Mouse (Mus musculus): ENCODE measurements around the gene Theg. TPM values are rescaled to one million over a fixed set of nuclear protein-coding genes. Genes with fewer than 3 reads are reported as not detected.

Theg gene
- polyA plus RNA-seq, 1 experiment = 0.18 TPM

DNA sequence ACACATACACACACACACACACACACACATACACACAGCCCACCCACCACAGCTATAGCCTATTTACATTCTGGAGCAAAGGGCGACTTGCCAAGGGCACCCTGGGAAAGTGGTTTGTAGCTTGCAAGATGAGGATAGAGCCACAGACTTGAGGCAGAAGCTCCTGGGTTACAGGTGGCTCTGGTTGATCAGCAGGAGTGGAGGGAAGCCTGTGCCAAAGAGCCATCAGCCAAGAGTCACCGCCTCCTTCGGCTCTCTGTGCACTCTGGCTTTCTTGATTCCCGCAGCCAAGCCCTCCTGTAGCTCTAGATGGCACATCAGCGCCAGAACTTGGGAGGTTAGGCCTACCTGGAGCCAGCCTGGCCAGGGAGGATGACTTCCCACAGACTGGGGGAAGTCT lies 24.2 kb upstream of the Theg start:
- H3K36me3 ChIP-seq (ENCODE audit: control insufficient read depth, insufficient read depth, low read length) = no peaks in the 10 kb centered on the region
- no peak for DNase-seq (ENCODE audit: low read depth in 1 of 2, low spot score in 2 of 2)
- no peak for TF ChIP-seq CTCF (IDR thresholded peaks at IDR 0.05; ENCODE audit: extremely low read depth, insufficient read depth, insufficient read length, insufficient replicate concordance)
- no peak for TF ChIP-seq POLR2A (IDR thresholded peaks at IDR 0.05; ENCODE audit: low read depth, low read length)
- no peak overlapping the region for H3K27ac ChIP-seq (ENCODE audit: insufficient read depth, low read length)
- H3K4me3 ChIP-seq (ENCODE audit: extremely low read depth, insufficient read depth, insufficient read length) = no peak overlapping the region
- H3K27me3 ChIP-seq (ENCODE audit: control insufficient read depth, insufficient read depth, low read length) = peaks cover 14% of the 10 kb centered on the region
- H3K4me1 ChIP-seq (ENCODE audit: control insufficient read depth, insufficient read depth, insufficient read length) = peaks cover 8% of the 10 kb centered on the region
- WGBS = 57% methylated on average over 5 of the region's 5 CpGs

DNA sequence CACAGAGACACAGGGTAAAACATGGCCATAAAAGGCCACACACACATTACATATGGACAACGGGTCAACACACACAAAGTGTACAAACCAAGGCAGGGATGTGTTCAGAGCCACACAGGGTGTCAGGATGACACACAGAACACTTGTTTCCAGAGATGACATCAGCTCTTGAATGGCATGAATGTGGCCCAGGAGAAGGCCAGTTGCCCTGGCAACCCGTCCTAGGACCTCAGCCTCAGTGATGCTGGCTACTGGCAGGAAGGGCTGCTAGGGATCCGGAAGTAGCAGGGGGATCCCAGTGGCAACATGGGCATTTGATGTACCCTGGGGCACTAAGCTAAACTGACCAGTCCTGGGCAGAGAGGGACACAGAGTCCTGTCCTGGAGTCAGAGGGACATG lies 22.1 kb upstream of the Theg start:
- Histone ChIP-seq H3K36me3 (ENCODE audit: control insufficient read depth, insufficient read depth, low read length) (no peaks in the 10 kb centered on the region), H3K4me1 (ENCODE audit: control insufficient read depth, insufficient read depth, insufficient read length) (peaks cover 8% of the 10 kb centered on the region), H3K4me3 (ENCODE audit: extremely low read depth, insufficient read depth, insufficient read length) (no peak overlapping the region), H3K27me3 (ENCODE audit: control insufficient read depth, insufficient read depth, low read length) (peaks cover 14% of the 10 kb centered on the region), H3K27ac (ENCODE audit: insufficient read depth, low read length) (no peak overlapping the region)
- no peak for DNase-seq (ENCODE audit: low read depth in 1 of 2, low spot score in 2 of 2)
- TF ChIP-seq POLR2A (IDR thresholded peaks at IDR 0.05; ENCODE audit: low read depth, low read length) (no peak), CTCF (IDR thresholded peaks at IDR 0.05; ENCODE audit: extremely low read depth, insufficient read depth, insufficient read length, insufficient replicate concordance) (no peak)
- 79% methylated on average over 3 of the region's 3 CpGs for WGBS

DNA sequence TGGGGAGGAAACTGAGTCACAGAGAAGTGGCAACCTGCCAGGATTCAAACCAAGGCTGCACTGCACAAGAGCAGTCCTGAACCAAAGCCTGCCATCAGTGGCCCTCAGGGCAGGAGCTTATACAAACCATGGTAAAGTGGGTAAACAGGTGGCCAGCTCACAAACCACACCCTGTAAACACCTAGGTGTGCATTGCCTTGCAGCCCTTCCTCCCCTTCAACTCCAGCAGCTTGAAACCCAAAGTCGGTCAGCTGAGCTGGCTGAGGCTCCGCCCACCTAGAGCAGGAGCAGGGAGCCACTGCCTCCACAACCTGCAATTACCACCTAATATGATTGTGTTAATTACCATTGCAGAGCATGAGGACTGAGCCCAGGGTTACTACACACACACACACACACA lies 20.8 kb upstream of the Theg start:
- no peak for TF ChIP-seq POLR2A (IDR thresholded peaks at IDR 0.05; ENCODE audit: low read depth, low read length)
- TF ChIP-seq CTCF (IDR thresholded peaks at IDR 0.05; ENCODE audit: extremely low read depth, insufficient read depth, insufficient read length, insufficient replicate concordance) = no peak
- Histone ChIP-seq H3K36me3 (ENCODE audit: control insufficient read depth, insufficient read depth, low read length) (no peaks in the 10 kb centered on the region), H3K27ac (ENCODE audit: insufficient read depth, low read length) (no peak overlapping the region), H3K27me3 (ENCODE audit: control insufficient read depth, insufficient read depth, low read length) (peaks cover 6% of the 10 kb centered on the region), H3K4me3 (ENCODE audit: extremely low read depth, insufficient read depth, insufficient read length) (no peak overlapping the region), H3K4me1 (ENCODE audit: control insufficient read depth, insufficient read depth, insufficient read length) (no peaks in the 10 kb centered on the region)
- no peak for DNase-seq (ENCODE audit: low read depth in 1 of 2, low spot score in 2 of 2)
- 49% methylated on average over 2 of the region's 2 CpGs for WGBS

DNA sequence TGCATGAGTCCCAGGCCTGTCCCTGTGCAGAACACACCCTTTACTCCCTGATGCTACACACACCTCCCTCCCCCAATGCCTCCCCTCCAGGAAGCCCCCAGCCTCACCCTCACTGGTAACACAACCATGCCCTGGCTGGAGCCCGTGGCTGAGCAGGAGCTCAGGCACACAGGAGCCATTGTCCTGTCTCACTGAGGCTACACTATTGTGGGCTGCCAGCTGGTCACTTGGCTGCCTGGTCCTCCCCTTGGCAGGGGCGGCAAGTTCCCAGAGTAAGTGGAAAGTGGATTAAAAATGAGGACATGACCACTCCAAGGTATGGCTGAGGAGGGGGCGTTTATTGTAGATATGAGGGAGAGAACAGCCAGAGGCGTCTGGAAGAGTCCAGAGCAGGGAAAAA lies 19.4 kb upstream of the Theg start:
- no peaks in the 10 kb centered on the region for H3K4me1 ChIP-seq (ENCODE audit: control insufficient read depth, insufficient read depth, insufficient read length)
- H3K27ac ChIP-seq (ENCODE audit: insufficient read depth, low read length) = no peak overlapping the region
- WGBS = 73% methylated on average over 4 of the region's 4 CpGs
- H3K27me3 ChIP-seq (ENCODE audit: control insufficient read depth, insufficient read depth, low read length) = no peaks in the 10 kb centered on the region
- no peak for DNase-seq (ENCODE audit: low read depth in 1 of 2, low spot score in 2 of 2)
- no peaks in the 10 kb centered on the region for H3K36me3 ChIP-seq (ENCODE audit: control insufficient read depth, insufficient read depth, low read length)
- no peak overlapping the region for H3K4me3 ChIP-seq (ENCODE audit: extremely low read depth, insufficient read depth, insufficient read length)
- TF ChIP-seq POLR2A (IDR thresholded peaks at IDR 0.05; ENCODE audit: low read depth, low read length) (no peak), CTCF (IDR thresholded peaks at IDR 0.05; ENCODE audit: extremely low read depth, insufficient read depth, insufficient read length, insufficient replicate concordance) (no peak)

DNA sequence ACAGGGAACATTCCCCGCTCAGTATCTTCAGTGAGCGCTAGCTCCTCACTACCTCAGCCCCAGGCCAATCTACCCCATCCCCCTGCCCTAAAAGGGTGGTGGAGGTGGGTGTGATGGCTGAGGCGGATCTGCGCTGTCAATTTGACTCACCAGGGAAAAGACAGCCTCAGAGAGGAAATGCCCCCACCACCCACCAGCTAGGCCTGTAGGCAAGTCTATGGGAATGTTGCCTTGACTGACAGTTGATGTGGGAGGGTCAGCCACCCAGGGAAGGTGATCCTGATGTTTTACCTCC lies 10.8 kb upstream of the Theg start:
- no peak overlapping the region for H3K27ac ChIP-seq (ENCODE audit: insufficient read depth, low read length)
- TF ChIP-seq POLR2A (IDR thresholded peaks at IDR 0.05; ENCODE audit: low read depth, low read length) = no peak
- TF ChIP-seq CTCF (IDR thresholded peaks at IDR 0.05; ENCODE audit: extremely low read depth, insufficient read depth, insufficient read length, insufficient replicate concordance) = no peak
- H3K27me3 ChIP-seq (ENCODE audit: control insufficient read depth, insufficient read depth, low read length) = no peaks in the 10 kb centered on the region
- H3K4me3 ChIP-seq (ENCODE audit: extremely low read depth, insufficient read depth, insufficient read length) = no peak overlapping the region
- H3K4me1 ChIP-seq (ENCODE audit: control insufficient read depth, insufficient read depth, insufficient read length) = no peaks in the 10 kb centered on the region
- DNase-seq (ENCODE audit: low read depth in 1 of 2, low spot score in 2 of 2) = no peak
- no peaks in the 10 kb centered on the region for H3K36me3 ChIP-seq (ENCODE audit: control insufficient read depth, insufficient read depth, low read length)
- 90% methylated on average over 4 of the region's 4 CpGs for WGBS

DNA sequence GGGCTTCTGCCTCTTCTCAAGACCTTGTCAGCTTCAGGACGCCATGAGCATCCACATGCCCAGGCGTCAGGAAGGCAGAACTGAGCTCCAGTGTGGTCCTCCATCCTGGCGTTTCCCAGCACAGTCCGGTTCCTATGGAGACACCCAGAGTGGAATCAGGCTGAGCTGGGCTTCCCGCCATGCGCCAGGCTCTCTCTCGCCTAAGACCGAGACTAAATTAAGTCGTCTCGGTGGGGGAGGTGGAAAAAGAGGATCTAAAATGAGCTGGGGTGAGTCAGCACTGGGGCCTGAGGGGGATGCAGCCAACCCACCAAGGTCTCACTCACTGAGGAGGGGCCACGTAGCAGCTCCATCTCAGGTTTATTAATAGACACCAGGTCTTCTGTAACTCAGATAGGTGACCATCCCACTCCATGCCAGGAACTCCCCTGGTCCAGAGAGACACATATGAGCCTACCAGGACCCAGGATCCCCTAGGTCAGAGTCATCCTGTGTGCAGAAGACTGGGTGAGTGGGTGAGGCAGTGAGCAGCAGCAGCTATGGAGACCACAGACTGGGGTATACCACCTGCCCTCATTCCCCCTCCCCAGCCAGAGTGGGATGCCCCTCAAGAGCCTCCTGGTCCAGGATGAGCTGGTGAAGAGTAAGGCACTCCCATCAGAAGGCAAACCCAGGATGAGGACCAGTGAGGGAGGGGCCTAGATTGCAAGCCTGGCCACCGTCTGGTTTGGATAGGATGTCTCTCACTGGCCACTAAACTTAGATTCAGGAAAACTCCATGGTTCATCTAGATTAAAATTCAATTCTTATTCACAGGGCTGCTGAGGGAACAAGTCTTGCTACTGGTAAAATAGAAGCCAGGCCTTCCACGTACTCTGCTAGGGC lies 10.2 kb upstream of the Theg start:
- DNase-seq (ENCODE audit: low read depth in 1 of 2, low spot score in 2 of 2) = no peak
- WGBS = 20% methylated on average over 13 of the region's 13 CpGs
- H3K27me3 ChIP-seq (ENCODE audit: control insufficient read depth, insufficient read depth, low read length) = no peaks in the 10 kb centered on the region
- no peak for TF ChIP-seq CTCF (IDR thresholded peaks at IDR 0.05; ENCODE audit: extremely low read depth, insufficient read depth, insufficient read length, insufficient replicate concordance)
- TF ChIP-seq POLR2A (IDR thresholded peaks at IDR 0.05; ENCODE audit: low read depth, low read length) = no peak
- no peaks in the 10 kb centered on the region for H3K4me1 ChIP-seq (ENCODE audit: control insufficient read depth, insufficient read depth, insufficient read length)
- no peaks in the 10 kb centered on the region for H3K36me3 ChIP-seq (ENCODE audit: control insufficient read depth, insufficient read depth, low read length)
- H3K27ac ChIP-seq (ENCODE audit: insufficient read depth, low read length) = no peak overlapping the region
- no peak overlapping the region for H3K4me3 ChIP-seq (ENCODE audit: extremely low read depth, insufficient read depth, insufficient read length)

DNA sequence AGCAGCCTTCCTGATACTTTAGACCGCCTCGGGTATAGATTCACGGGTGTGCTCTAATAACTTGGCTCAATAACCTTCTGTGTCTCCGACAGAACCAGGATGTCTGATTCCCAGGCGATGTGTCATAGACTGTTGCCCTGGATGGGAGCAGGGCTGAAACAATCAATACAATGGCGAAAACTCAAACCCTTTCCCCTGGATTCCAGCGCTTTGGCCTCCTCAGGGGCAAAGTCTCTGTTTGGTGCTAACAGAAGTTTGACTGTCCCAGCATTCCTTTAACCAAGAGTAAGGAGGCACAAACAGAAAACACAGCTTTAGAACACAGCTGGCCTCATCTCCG lies 8.4 kb upstream of the Theg start:
- Histone ChIP-seq H3K27ac (ENCODE audit: insufficient read depth, low read length) (no peak overlapping the region), H3K4me1 (ENCODE audit: control insufficient read depth, insufficient read depth, insufficient read length) (no peaks in the 10 kb centered on the region), H3K36me3 (ENCODE audit: control insufficient read depth, insufficient read depth, low read length) (no peaks in the 10 kb centered on the region), H3K4me3 (ENCODE audit: extremely low read depth, insufficient read depth, insufficient read length) (no peak overlapping the region), H3K27me3 (ENCODE audit: control insufficient read depth, insufficient read depth, low read length) (no peaks in the 10 kb centered on the region)
- DNase-seq (ENCODE audit: low read depth in 1 of 2, low spot score in 2 of 2) = no peak
- WGBS = 67% methylated on average over 8 of the region's 8 CpGs
- TF ChIP-seq POLR2A (IDR thresholded peaks at IDR 0.05; ENCODE audit: low read depth, low read length) = no peak
- TF ChIP-seq CTCF (IDR thresholded peaks at IDR 0.05; ENCODE audit: extremely low read depth, insufficient read depth, insufficient read length, insufficient replicate concordance) = no peak

All from spleen, adult 2 months (tissue).